Mouse (Mus musculus) frontal cortex, postnatal 14 days (tissue): ENCODE measurements around the gene Phf21a.

Experiments
- DNase-seq, 2 experiments: peaks; one replicate each; pipeline ENCODE4 v3.0.0; 2022; ENCODE audit warnings: low spot score in 2 of 2

Gene Phf21a

GRCm38 (mm10) chr2:92402591-92403326 lies 309.8 kb downstream of the Phf21a start:
- peak in 1 of 2 experiments; percentile 4 for DNase-seq

- peak in 1 of 2 experiments; percentile 4 for DNase-seq
Measured at GRCm38 (mm10) chr2:92403776-92404319, 310.9 kb downstream of the Phf21a start.

DNA sequence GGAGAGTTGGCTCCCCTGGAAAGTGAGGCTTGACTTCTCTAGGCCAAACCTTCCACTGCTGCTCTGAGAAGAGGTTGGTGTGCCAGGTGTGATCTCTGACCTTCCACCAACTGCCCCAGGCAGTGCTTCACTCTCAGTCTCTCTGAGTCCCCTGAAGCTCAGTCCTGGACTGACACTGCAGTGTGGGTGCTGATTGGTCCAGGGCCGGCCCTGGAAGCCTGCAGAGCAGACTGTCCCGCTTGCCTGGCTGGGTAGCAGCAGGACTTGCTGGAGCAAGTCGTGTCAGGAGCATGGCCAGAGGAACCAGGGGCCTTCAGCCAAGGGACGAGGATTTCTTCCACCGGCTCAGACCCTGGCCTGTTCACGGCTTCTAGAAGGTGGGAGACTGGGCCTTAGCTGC lies 311.8 kb downstream of the Phf21a start:
- no peak for DNase-seq

GRCm38 (mm10) chr2:92405687-92406086 lies 312.8 kb downstream of the Phf21a start:
- no peak for DNase-seq

GRCm38 (mm10) chr2:92408309-92409045 lies 315.6 kb downstream of the Phf21a start:
- no peak for DNase-seq

- DNase-seq: no peak
Measured at GRCm38 (mm10) chr2:92411705-92412104, 318.8 kb downstream of the Phf21a start.
